Mouse (Mus musculus) embryonic facial prominence, embryonic 13.5 days (tissue): ENCODE measurements at regions not wholly inside any gene's neighbourhood (a gene's known extent, or its start where the extent isn't known, plus 50 kb on each side); places are given as distances from the start of the nearest gene placed in this dataset.

Source experiments
- ATAC-seq: fragments of 200-750 bp; cut with Nextera tagmentation; 2 replicates; pipeline ENCODE4 v1.8.0; 2017; ENCODE audit warnings: low read depth; ENCODE audit not compliant: insufficient number of reproducible peaks, insufficient read depth, low FRiP score, low TSS enrichment
- H3K27ac ChIP-seq: fragments of 300-500 bp; sonication (generic); 2 replicates; pipeline ENCODE4 v1.5.1; 2015; ENCODE audit warnings: moderate library complexity, mild to moderate bottlenecking, inconsistent platforms
- H3K27me3 ChIP-seq: fragments of 300-500 bp; sonication (generic); 2 replicates; pipeline ENCODE4 v1.6.1; 2015; ENCODE audit warnings: mild to moderate bottlenecking, inconsistent platforms
- H3K36me3 ChIP-seq: fragments of 300-500 bp; sonication (generic); 2 replicates; pipeline ENCODE4 v1.6.1; 2015; ENCODE audit warnings: mild to moderate bottlenecking, inconsistent platforms
- H3K4me1 ChIP-seq: fragments of 300-500 bp; sonication (generic); 2 replicates; pipeline ENCODE4 v1.6.1; 2015; ENCODE audit warnings: inconsistent platforms
- H3K4me2 ChIP-seq: fragments of 300-500 bp; sonication (generic); 2 replicates; pipeline ENCODE4 v1.6.1; 2015; ENCODE audit warnings: moderate library complexity, mild to moderate bottlenecking, inconsistent platforms
- H3K4me3 ChIP-seq: fragments of 300-500 bp; sonication (generic); 2 replicates; pipeline ENCODE4 v1.5.1; 2015; ENCODE audit warnings: mild to moderate bottlenecking, inconsistent platforms
- H3K9ac ChIP-seq: fragments of 300-500 bp; sonication (generic); 2 replicates; pipeline ENCODE4 v1.6.1; 2015; ENCODE audit warnings: mild to moderate bottlenecking, inconsistent platforms
- H3K9me3 ChIP-seq: fragments of 300-500 bp; sonication (generic); 2 replicates; pipeline ENCODE4 v1.6.1; 2016; ENCODE audit warnings: inconsistent platforms
- WGBS: fragments of 180-500 bp; shearing (Covaris S2); methylation state at CpG from one replicate; pipeline ENCODE4 v1.1.7; 2015; ENCODE audit warnings: mixed read lengths; 5-methylcytosine and 5-hydroxymethylcytosine counted together

DNA sequence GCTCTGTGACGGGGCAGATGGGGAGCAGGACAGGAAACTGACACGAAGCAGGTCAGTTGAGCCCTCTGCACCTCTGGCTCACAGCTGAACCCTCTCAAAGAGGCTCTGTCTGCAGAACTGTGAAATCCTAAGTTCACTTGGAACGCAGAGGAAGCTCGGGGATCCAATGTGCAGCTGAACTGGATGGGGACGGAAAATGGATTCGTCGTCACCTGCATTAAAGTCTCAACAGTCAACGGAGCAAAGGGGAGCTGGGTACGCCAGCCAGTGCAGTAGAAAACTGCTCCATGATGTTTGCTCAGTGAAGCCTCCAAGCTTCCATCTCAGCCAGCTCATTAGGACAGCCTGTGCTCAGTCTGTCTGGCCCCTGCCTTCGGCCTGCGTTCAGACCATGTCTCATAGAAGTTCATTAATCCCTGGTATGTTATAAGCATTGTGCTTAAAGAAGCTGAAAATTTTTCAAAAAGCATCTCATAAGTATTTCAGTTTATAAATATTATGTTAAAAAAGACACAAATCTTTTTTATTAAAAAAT is 199.3 kb upstream of the Pabpc6 start:
- H3K4me3 ChIP-seq = no peak overlapping the region
- H3K9ac ChIP-seq = no peak overlapping the region
- no peaks in the 10 kb centered on the region for H3K4me1 ChIP-seq
- H3K27ac ChIP-seq = no peak overlapping the region
- no peaks in the 10 kb centered on the region for H3K9me3 ChIP-seq
- no peak overlapping the region for H3K4me2 ChIP-seq
- H3K27me3 ChIP-seq = no peaks in the 10 kb centered on the region
- WGBS = 75% methylated on average over 11 of the region's 11 CpGs
- no peak for ATAC-seq
- no peaks in the 10 kb centered on the region for H3K36me3 ChIP-seq

DNA sequence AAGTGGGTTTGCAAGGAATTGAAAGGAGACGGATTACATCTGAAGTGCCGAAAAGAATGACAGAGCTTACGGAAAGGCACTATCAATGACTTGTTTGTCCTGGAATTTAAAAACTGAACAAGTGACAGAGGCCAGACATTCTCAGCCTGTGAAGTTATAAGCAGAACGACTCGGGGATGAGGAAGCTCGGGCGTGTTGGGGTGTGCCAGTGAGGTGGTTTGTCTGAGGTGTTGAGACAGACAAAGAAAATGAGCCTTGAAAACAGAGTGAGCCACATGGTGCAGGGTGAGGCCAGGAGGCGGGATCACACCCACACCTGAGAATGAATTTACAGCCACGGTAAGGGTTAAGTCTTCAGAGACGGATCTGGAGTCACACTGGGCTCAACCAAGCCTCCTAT is 194.7 kb upstream of the Pabpc6 start:
- WGBS = 75% methylated on average over 10 of the region's 10 CpGs

DNA sequence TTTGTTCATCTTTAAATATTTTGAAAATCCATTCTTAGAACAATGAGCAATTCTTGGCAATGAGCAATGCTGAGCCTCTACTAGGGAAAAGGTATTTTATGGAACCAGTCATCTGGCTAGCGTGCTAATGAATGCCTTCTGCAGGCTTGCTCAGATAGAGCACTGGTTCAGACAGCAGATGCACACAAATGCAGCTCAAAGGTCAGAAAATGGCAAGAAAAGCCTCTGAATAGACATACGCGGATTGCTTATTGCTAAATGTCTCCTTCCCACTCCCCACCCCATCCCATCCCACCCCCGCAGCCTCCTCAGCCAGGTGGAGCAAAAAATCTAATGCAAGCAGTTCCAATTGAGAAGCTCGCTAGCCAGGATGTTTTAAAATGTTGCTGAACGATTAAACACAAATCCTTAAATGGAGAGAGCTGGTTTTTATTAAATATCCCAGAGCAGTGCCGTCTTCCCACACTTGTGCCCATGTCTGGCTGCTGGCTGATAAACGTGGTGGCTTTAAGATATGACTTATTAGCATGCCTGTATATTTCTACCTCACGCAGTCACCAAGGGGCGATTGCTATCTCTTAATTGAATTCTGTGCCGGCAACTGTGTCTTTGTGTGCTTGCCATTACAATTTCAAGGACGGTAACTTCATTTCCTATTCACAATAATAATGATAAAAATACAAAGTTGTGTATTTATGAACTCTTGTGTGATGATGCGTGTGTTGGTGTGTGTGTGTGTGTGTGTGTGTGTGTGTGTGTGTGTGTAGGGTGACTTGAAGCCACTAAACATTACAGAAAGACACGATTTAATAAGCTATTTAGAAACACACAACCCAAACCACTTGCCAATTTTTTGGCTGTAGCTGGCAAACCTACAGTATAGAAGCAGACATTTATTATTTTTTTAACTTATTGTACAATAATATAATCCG is 192.7 kb upstream of the Pabpc6 start:
- H3K4me1 ChIP-seq = peaks cover 3% of the 10 kb centered on the region; the same call in 1 of the 2 replicates
- 63% methylated on average over 15 of the region's 15 CpGs for WGBS
- no peak overlapping the region for H3K4me2 ChIP-seq
- no peak overlapping the region for H3K27ac ChIP-seq
- H3K36me3 ChIP-seq = no peaks in the 10 kb centered on the region
- H3K9ac ChIP-seq = no peak overlapping the region
- no peak for ATAC-seq
- 0 out of 2 replicates have a peak, but pooled peaks cover 3% of the 10 kb centered on the region for H3K27me3 ChIP-seq
- H3K9me3 ChIP-seq = no peaks in the 10 kb centered on the region
- no peak overlapping the region for H3K4me3 ChIP-seq

More for the DNA sequence above, 194.7 kb upstream of the Pabpc6 start:
- no peak overlapping the region for H3K4me2 ChIP-seq
- no peaks in the 10 kb centered on the region for H3K9me3 ChIP-seq
- ATAC-seq = 0 out of 2 replicates have a peak, but pooled peaks have one; percentile 32
- H3K4me3 ChIP-seq = no peak overlapping the region
- H3K27ac ChIP-seq = no peak overlapping the region
- no peaks in the 10 kb centered on the region for H3K36me3 ChIP-seq
- H3K9ac ChIP-seq = no peak overlapping the region
- H3K27me3 ChIP-seq = 0 out of 2 replicates have a peak, but pooled peaks cover 3% of the 10 kb centered on the region
- peaks cover 3% of the 10 kb centered on the region; the same call in 1 of the 2 replicates for H3K4me1 ChIP-seq

DNA sequence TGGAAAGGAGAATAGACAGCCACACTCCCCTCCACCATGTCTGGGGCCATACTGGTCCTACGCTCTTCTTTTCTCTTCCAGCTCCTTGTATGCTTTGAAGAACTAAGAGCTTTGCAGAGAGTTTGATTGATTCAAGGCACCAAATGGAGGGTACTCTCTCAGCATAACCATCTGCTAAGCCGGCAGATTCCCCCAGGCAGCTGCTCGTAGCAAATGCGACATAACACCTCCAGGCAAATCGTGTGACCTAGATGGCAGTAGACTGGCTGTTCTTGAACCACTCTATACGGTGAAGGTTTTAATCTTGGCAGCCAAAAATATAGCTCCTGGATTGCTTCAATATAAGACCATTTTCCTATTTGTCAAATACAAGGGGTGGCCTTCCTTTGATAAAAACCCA is 191.8 kb upstream of the Pabpc6 start:
- 0 out of 2 replicates have a peak, but pooled peaks cover 3% of the 10 kb centered on the region for H3K27me3 ChIP-seq
- peaks cover 3% of the 10 kb centered on the region; the same call in 1 of the 2 replicates for H3K9me3 ChIP-seq
- no peak overlapping the region for H3K27ac ChIP-seq
- no peak overlapping the region for H3K4me3 ChIP-seq
- peaks cover 3% of the 10 kb centered on the region; the same call in 1 of the 2 replicates for H3K4me1 ChIP-seq
- no peak overlapping the region for H3K4me2 ChIP-seq
- H3K36me3 ChIP-seq = no peaks in the 10 kb centered on the region
- no peak overlapping the region for H3K9ac ChIP-seq
- ATAC-seq = no peak
- WGBS = 75% methylated on average over 6 of the region's 6 CpGs

GRCm38 (mm10) chr17:9848559-9849357 is 179.2 kb upstream of the Pabpc6 start:
- ATAC-seq = no peak
- WGBS = 47% methylated on average over 9 of the region's 9 CpGs
- Histone ChIP-seq H3K4me2 (no peak overlapping the region), H3K4me1 (no peaks in the 10 kb centered on the region), H3K27ac (no peak overlapping the region), H3K9ac (no peak overlapping the region), H3K36me3 (no peaks in the 10 kb centered on the region), H3K27me3 (no peaks in the 10 kb centered on the region), H3K4me3 (no peak overlapping the region), H3K9me3 (no peaks in the 10 kb centered on the region)

- no peak overlapping the region for H3K4me3 ChIP-seq
- no peaks in the 10 kb centered on the region for H3K4me1 ChIP-seq
- H3K9ac ChIP-seq = no peak overlapping the region
- ATAC-seq = no peak
- H3K27me3 ChIP-seq = no peaks in the 10 kb centered on the region
- no peak overlapping the region for H3K27ac ChIP-seq
- H3K4me2 ChIP-seq = no peak overlapping the region
- no peaks in the 10 kb centered on the region for H3K36me3 ChIP-seq
- WGBS = 71% methylated on average over 4 of the region's 4 CpGs
- H3K9me3 ChIP-seq = no peaks in the 10 kb centered on the region
These were observed 176.0 kb upstream of the Pabpc6 start for GRCm38 (mm10) chr17:9845451-9846075.

GRCm38 (mm10) chr17:9841103-9841502 is 171.6 kb upstream of the Pabpc6 start:
- Histone ChIP-seq H3K9ac (no peak overlapping the region), H3K4me2 (no peak overlapping the region), H3K27me3 (no peaks in the 10 kb centered on the region), H3K36me3 (no peaks in the 10 kb centered on the region), H3K27ac (no peak overlapping the region), H3K4me1 (no peaks in the 10 kb centered on the region), H3K4me3 (no peak overlapping the region), H3K9me3 (no peaks in the 10 kb centered on the region)
- 79% methylated on average over 2 of the region's 2 CpGs for WGBS
- no peak for ATAC-seq

DNA sequence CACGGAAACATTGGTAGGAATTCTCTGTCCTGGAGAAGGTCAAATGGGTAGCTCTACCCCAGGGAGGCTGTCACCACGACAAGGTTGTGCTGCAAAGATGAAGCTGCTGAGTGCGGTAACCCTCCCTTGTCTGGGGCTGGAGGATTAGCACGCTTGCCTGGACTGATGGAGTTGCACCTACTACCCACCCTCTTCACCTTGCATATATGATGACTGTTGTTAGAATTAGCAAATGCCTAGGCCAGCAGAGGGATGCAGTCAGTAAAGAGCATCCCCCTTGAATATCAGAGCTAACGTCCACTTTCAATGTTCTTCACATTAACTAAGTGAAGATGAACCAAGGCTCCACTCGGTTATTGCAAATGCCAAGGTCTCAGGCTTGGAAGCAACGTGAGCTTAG is 169.7 kb upstream of the Pabpc6 start:
- Histone ChIP-seq H3K36me3 (no peaks in the 10 kb centered on the region), H3K27ac (no peak overlapping the region), H3K9ac (no peak overlapping the region), H3K4me1 (no peaks in the 10 kb centered on the region), H3K9me3 (no peaks in the 10 kb centered on the region), H3K4me3 (no peak overlapping the region), H3K4me2 (no peak overlapping the region), H3K27me3 (no peaks in the 10 kb centered on the region)
- 88% methylated on average over 7 of the region's 7 CpGs for WGBS
- no peak for ATAC-seq

DNA sequence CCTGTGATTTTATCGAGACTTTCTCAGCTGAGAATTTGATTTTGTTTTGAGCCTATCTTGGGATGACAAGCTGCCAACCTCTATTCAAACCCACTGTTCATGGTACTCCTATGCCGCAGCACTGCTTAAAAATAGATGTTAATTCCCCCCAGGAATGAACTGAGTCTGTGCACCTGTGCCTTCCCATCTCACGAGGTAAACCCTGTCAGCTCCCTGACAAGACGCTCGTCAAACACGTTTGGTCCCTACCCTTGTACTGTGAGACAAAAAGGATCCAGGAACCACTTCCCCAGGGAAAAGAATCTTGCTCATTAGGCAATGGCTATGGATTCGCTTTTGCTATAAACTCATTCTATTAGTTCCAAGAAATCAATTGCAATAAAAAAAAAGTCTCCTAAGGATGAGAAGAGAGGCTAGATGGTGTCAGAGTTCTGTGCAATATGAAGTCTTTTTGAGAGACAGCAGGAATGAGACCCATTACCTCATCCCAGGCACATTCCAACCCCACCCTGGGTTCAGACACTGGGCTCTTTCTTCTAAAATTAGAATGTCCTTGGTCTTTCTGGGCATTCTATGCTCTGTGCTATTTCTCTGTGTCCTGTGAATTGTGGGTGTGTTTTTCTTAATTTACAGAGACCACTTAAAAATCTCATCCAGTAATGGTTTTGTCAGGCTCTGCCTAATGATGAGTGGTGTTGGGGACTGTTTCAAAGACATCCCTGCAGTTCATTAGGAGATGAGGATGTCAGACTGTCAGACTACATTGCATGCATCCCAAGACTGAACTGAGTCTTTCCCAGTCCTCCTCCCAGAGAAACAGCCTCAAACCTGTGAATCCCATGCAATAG is 167.7 kb upstream of the Pabpc6 start:
- Histone ChIP-seq H3K27me3 (no peaks in the 10 kb centered on the region), H3K4me3 (no peak overlapping the region), H3K27ac (no peak overlapping the region), H3K9ac (no peak overlapping the region), H3K4me1 (no peaks in the 10 kb centered on the region), H3K9me3 (no peaks in the 10 kb centered on the region), H3K4me2 (no peak overlapping the region), H3K36me3 (no peaks in the 10 kb centered on the region)
- ATAC-seq = no peak
- WGBS = 78% methylated on average over 7 of the region's 7 CpGs

DNA sequence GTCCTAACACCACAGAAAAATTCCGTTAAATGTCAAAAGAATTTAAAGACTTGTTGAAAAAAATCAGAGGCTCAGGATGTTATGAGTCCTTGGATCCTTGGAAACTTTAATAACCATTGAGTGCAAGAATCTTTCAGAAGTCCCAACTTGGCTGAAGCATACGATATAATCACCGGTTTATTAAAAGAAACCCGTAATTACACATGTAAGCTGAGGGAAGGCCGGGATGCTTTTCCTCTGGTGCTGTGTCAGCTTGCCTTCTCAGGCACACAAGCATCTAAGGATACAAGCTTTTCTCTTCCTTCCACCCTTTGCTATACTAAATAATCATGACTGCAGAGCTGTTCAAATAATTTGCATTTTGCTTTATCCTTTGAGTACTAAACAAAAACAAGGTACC is 160.4 kb upstream of the Pabpc6 start:
- Histone ChIP-seq H3K36me3 (no peaks in the 10 kb centered on the region), H3K4me1 (no peaks in the 10 kb centered on the region), H3K9me3 (no peaks in the 10 kb centered on the region), H3K27ac (no peak overlapping the region), H3K9ac (no peak overlapping the region), H3K4me2 (no peak overlapping the region), H3K4me3 (no peak overlapping the region), H3K27me3 (no peaks in the 10 kb centered on the region)
- no peak for ATAC-seq
- WGBS = 58% methylated on average over 5 of the region's 5 CpGs
